Mouse (Mus musculus) embryonic fibroblast, embryonic 13.5 days (primary cell): ENCODE measurements around the gene Sectm1b.

Experiments used
- CTCF ChIP-seq: IDR thresholded peaks from 2 replicates; pipeline ENCODE4 v1.5.1; 2011; ENCODE audit warnings: mild to moderate bottlenecking, control low read depth, low read length, moderate library complexity, borderline replicate concordance; ENCODE audit not compliant: insufficient read depth
- POLR2A ChIP-seq: IDR thresholded peaks from 2 replicates; pipeline ENCODE4 v1.6.1; 2011; ENCODE audit warnings: low read depth, mild to moderate bottlenecking, control low read depth, low read length, moderate library complexity

DNA sequence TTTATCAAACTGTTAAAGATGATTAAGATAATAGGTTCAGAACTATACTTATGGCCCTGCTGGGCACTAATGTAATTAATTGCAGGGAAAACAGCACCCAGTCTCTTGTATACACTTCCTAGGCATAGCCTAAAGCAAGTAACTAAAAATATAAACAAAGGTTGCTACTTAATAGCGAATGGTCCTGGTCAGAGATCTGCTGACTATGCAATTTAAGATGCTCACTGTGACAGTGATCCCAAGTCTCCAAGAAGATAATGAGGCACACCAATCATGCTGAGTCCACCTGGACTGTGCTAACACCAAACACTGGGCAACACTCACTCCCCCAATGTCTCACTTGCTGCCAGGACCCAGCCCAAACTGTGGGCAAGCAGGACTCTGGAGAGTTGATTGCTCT, 13.5 kb downstream of the Sectm1b start:
- TF ChIP-seq CTCF = no peak
- TF ChIP-seq POLR2A = no peak
